Mouse (Mus musculus): Measurements from ENCODE around the gene Gm10073.

GRCm38 (mm10) chr8:106623016-106623415, 49.8 kb upstream of the Gm10073 start:
- TF ChIP-seq EP300 (IDR thresholded peaks at IDR 0.05; ENCODE audit: low read length): no peak
- no peak for TF ChIP-seq CTCF (conservative IDR thresholded peaks at IDR 0.05 in 1 of 2, IDR thresholded peaks at IDR 0.05 in 1 of 2; ENCODE audit: low read depth in 2 of 2, low read length in 2 of 2)
- TF ChIP-seq JUND (conservative IDR thresholded peaks at IDR 0.05; ENCODE audit: low read depth, low read length): no peak
- TF ChIP-seq E2F4 (IDR thresholded peaks at IDR 0.05; ENCODE audit: insufficient replicate concordance, low read depth, low read length): no peak
- no peak for TF ChIP-seq MYC (IDR thresholded peaks at IDR 0.05; ENCODE audit: low read depth, low read length)
- no peak for TF ChIP-seq POLR2A (IDR thresholded peaks at IDR 0.05; ENCODE audit: low read depth, low read length)
- no peak for TF ChIP-seq TBP (conservative IDR thresholded peaks at IDR 0.05; ENCODE audit: low read depth, low read length)
- TF ChIP-seq BHLHE40 (IDR thresholded peaks at IDR 0.05; ENCODE audit: low read depth, low read length): no peak
- TF ChIP-seq GABPA (IDR thresholded peaks at IDR 0.05; ENCODE audit: insufficient replicate concordance, low read depth, low read length): no peak
- no peak for TF ChIP-seq HCFC1 (IDR thresholded peaks at IDR 0.05; ENCODE audit: low read depth, low read length)
- TF ChIP-seq POLR2AphosphoS2 (IDR thresholded peaks at IDR 0.05; ENCODE audit: low read depth, low read length): no peak
